Mouse (Mus musculus) effector memory CD4-positive, alpha-beta T cell, adult 5 months (primary cell): Measurements from ENCODE around the gene Samt2. TPM values are rescaled to one million over a fixed set of nuclear protein-coding genes. Genes with fewer than 3 reads are reported as not detected.

Experiments
- polyA plus RNA-seq: library from polyadenylated mRNA; unstranded; fragments of 100-300 nt; shearing (Covaris generic); gene quantifications from one replicate; pipeline ENCODE4 v1.2.1, GENCODE M21; 2017

Samt2 gene
- polyA plus RNA-seq = not detected

DNA sequence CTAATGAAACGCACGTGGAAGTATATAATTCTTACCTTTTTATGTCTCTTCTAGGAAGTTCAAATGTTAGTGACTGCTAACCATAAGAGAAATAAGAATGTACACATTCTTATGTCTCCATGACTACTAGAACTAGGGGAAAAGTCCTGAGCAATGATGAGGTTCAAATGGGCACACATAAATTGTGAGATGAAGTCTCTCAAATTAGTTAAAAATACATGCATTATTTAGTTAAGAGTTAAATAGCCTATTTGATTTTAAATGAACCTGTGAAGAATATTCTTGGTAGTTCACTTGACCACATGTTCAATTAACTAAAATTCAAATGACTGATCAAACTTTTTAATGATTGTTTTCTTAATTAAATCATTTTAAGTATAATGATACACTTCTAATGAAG lies at the start of gene Samt2:
TSS of gene Samt2 (minus strand) at position 101 of the 400 bp plus-strand sequence.

Other genes with a start within 250 kb of the Samt2 start
- not detected for gene 4930524N10Rik, start 236.0 kb downstream of the Samt2 start, polyA plus RNA-seq
- not detected for gene Samt4, start 97.4 kb downstream of the Samt2 start, polyA plus RNA-seq